Mouse (Mus musculus): ENCODE measurements at regions not wholly inside any gene's neighbourhood (a gene's known extent, or its start where the extent isn't known, plus 50 kb on each side); places are given as distances from the start of the nearest gene placed in this dataset.

DNA sequence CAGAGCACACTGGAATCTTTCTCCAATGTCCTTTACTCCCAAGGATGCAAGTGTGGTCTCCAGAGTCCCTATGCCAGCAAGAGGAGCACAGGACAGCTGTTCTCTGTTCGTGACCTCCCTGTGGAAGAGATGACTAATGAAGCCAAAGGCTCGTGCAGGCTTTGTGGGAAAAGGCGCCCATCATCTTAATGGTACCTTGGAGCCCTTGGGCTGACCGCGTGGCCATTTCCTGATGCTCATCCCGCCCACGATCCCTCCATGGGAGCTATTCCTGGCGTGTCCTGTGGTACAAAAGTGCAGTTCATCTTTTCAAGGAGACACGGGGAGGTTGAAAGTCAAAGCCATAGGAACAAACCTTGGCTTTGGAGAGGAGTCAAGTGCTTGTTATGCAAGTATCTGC, 55.2 kb upstream of the Gli2 start:
- TF ChIP-seq POLR2A (IDR thresholded peaks at IDR 0.05; ENCODE audit: borderline replicate concordance, extremely low read depth, insufficient read depth, insufficient read length, poor library complexity, severe bottlenecking) (no peak), CTCF (IDR thresholded peaks at IDR 0.05; ENCODE audit: borderline replicate concordance, extremely low read depth, insufficient read depth, insufficient read length) (no peak)

DNA sequence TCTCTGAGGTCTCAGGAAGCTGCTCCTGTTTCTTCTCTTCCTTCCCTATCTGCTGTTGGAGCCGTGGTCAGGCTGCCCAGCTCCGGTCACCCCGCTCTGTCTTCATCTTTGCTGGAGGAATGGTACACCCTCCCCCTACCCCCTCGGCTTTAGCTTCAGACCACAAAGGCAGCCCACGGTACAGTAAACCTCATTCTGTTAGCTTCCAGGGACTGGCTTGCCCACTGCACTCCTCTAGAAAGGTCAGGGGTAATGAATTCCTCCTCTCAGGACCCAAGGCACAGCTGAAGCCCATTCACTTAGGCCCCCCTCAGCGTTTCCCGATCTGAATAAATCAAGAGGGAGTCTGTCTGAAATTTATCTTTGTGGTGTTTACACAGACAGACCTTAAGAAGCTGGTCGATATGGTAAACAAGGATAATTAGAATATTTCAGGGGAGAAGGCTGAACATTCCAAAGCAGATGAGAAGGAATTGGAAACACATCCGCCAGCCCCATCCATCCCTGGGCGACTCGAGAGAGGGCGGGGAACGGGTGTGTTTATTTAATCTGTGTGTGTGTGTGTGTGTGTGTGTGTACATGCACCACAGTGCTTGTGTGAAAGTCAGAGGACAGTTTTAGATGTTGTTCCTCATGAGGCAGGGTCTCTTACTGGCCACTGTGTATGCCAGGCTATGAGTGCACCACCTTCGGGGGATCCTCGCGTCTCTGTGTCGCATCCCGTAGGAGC, 53.0 kb upstream of the Gli2 start:
- TF ChIP-seq POLR2A (IDR thresholded peaks at IDR 0.05; ENCODE audit: borderline replicate concordance, extremely low read depth, insufficient read depth, insufficient read length, poor library complexity, severe bottlenecking) (no peak), CTCF (IDR thresholded peaks at IDR 0.05; ENCODE audit: borderline replicate concordance, extremely low read depth, insufficient read depth, insufficient read length) (no peak)
- no peak for DNase-seq (ENCODE audit: low read depth)

More for the DNA sequence above, 55.2 kb upstream of the Gli2 start:
- DNase-seq (ENCODE audit: low read depth), result no peak

All from brain, embryonic 14.5 days (tissue).